Mouse (Mus musculus): ENCODE measurements around the gene Rab40b. TPM values are rescaled to one million over a fixed set of nuclear protein-coding genes. Genes with fewer than 3 reads are reported as not detected.

Gene Rab40b
- total RNA-seq, 1 experiment = not detected

DNA sequence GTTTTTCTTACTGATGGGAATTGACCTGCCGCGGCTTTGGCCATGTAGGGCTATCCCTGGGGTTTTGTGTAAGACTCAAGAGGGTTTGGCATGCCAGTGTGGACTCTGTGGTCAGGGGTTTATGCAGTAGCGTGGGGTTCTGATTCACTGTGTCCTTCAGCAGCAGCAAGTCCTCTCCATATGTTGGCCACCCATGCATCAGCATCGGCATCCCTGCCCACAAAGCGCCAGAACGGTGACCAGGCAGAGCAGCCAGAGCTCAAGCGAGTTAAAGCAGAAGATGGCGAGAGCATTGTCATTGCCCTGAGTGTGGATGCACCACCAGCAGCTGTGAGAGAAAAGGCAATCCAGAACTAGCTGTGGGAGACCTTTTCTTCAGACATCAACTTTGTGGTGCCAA, 81.4 kb downstream of the Rab40b start:
- H3K36me3 ChIP-seq (ENCODE audit: control insufficient read depth, insufficient read depth, low read length, poor library complexity, severe bottlenecking) = peaks cover 40% of the 10 kb centered on the region
- H3K27ac ChIP-seq (ENCODE audit: insufficient read depth, low read depth, low read length, poor library complexity, severe bottlenecking) = no peak overlapping the region
- no peaks in the 10 kb centered on the region for H3K4me1 ChIP-seq (ENCODE audit: control insufficient read depth in 2 of 2, insufficient read depth in 2 of 2, low read length in 2 of 2, poor library complexity in 1 of 2)
- peaks cover 9% of the 10 kb centered on the region; the same call in 1 of the 2 replicates for H3K9me3 ChIP-seq (ENCODE audit: control insufficient read depth, insufficient read depth, low read depth, low read length)
- no peak for DNase-seq (ENCODE audit: low read depth, low spot score)
- no peak overlapping the region for H3K4me3 ChIP-seq (ENCODE audit: insufficient read depth in 1 of 2, low read depth in 1 of 2, low read length in 2 of 2, poor library complexity in 1 of 2, severe bottlenecking in 1 of 2)
- no peak for TF ChIP-seq ZC3H11A (IDR thresholded peaks at IDR 0.05; ENCODE audit: borderline replicate concordance, low read depth, low read length)
- no peak for TF ChIP-seq CHD2 (IDR thresholded peaks at IDR 0.05; ENCODE audit: low read depth, low read length)
- TF ChIP-seq HCFC1 (IDR thresholded peaks at IDR 0.05; ENCODE audit: borderline replicate concordance, insufficient read depth, low read length) = no peak
- TF ChIP-seq ZNF384 (IDR thresholded peaks at IDR 0.05; ENCODE audit: low read depth, low read length) = no peak
- no peak for TF ChIP-seq MAFK (IDR thresholded peaks at IDR 0.05; ENCODE audit: insufficient read depth, low read depth, low read length)
- H3K9ac ChIP-seq (ENCODE audit: insufficient read depth, low read depth, low read length, poor library complexity, severe bottlenecking) = no peak overlapping the region
- in situ Hi-C loops (cut with MboI; ENCODE audit: low sequenced_read_pairs in 2 of 2, unreplicated experiment in 2 of 2) = no loop called here

Other genes starting within 250 kb of the Rab40b start
- 96.7 and 193 TPM in 2 replicates for gene Tex19.1, start 242.1 kb downstream of the Rab40b start, total RNA-seq (2012; rRNA removed)
- 0.26 and 0.80 TPM in 2 replicates for gene Uts2r, start 228.0 kb downstream of the Rab40b start, total RNA-seq (2012; rRNA removed)
- gene Hexdc, start 183.8 kb downstream of the Rab40b start, total RNA-seq (2012; rRNA removed) = 13.3 and 15.5 TPM in 2 replicates
- 16.3 and 23.2 TPM in 2 replicates for gene Ogfod3, start 183.5 kb downstream of the Rab40b start, total RNA-seq (2012; rRNA removed)
- gene Cybc1, start 158.9 kb downstream of the Rab40b start, total RNA-seq (2012; rRNA removed) = 20.8 and 29.3 TPM in 2 replicates
- gene Narf, start 151.0 kb downstream of the Rab40b start, total RNA-seq (2012; rRNA removed) = 10.9 and 11.7 TPM in 2 replicates
- 19.1 and 23.2 TPM in 2 replicates for gene Foxk2, start 128.3 kb downstream of the Rab40b start, total RNA-seq (2012; rRNA removed)
- gene Wdr45b, start 33.8 kb downstream of the Rab40b start, total RNA-seq (2012; rRNA removed) = 50.5 and 71.8 TPM in 2 replicates
- gene Fn3krp, start 33.1 kb upstream of the Rab40b start, total RNA-seq (2012; rRNA removed) = 6.2 and 9.9 TPM in 2 replicates
- 0.16 and 0.18 TPM in 2 replicates for gene Fn3k, start 46.7 kb upstream of the Rab40b start, total RNA-seq (2012; rRNA removed)
- gene Tbcd, start 63.7 kb upstream of the Rab40b start, total RNA-seq (2012; rRNA removed) = 68.6 and 70.6 TPM in 2 replicates
- 1.5 and 2.2 TPM in 2 replicates for gene Zfp750, start 131.1 kb upstream of the Rab40b start, total RNA-seq (2012; rRNA removed)

All from ES-E14 (cell line).